Mouse (Mus musculus): ENCODE results near the gene Lrrc34. TPM values are rescaled to one million over a fixed set of nuclear protein-coding genes. Genes with fewer than 3 reads are reported as not detected.

The Lrrc34 gene
- polyA plus RNA-seq, 1 experiment from 2014 or later: 1.7 TPM

DNA sequence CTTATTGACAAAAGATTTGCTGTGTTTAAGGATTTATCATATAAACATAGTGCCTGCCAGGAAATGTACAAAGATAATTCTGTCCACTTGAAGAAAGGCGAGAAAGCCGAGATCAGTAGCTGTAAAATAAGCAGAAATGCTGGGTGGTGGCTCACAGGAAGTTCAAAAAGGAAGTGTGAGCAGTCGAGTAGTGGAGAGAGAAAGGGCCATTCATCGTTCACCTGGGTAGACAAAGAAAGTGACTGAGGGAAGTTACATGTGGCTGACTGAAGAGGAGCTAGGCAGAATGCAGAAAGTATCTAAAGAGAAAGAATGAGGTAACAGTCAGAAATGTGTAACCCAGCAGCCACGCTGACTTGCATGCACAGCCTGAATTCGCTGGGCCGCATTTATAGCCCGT lies 27.5 kb downstream of the Lrrc34 start:
- no peaks in the 10 kb centered on the region for H3K27me3 ChIP-seq (ENCODE audit: insufficient read depth, low read length)
- no peaks in the 10 kb centered on the region for H3K9me3 ChIP-seq (ENCODE audit: low read depth, low read length)
- WGBS: 61% methylated on average over 8 of the region's 8 CpGs
- no peak overlapping the region for H3K9ac ChIP-seq
- no peak overlapping the region for H3K4me3 ChIP-seq (ENCODE audit: low read depth, low read length)
- no peak for ATAC-seq (ENCODE audit: insufficient read depth)
- no peak for TF ChIP-seq CTCF (IDR thresholded peaks at IDR 0.05; ENCODE audit: low read depth)
- no peak overlapping the region for H3K4me2 ChIP-seq
- H3K27ac ChIP-seq (ENCODE audit: low read depth): no peak overlapping the region
- no peak for DNase-seq
- no peaks in the 10 kb centered on the region for H3K4me1 ChIP-seq (ENCODE audit: insufficient read depth)
- peaks cover 33% of the 10 kb centered on the region for H3K36me3 ChIP-seq (ENCODE audit: insufficient read depth)

DNA sequence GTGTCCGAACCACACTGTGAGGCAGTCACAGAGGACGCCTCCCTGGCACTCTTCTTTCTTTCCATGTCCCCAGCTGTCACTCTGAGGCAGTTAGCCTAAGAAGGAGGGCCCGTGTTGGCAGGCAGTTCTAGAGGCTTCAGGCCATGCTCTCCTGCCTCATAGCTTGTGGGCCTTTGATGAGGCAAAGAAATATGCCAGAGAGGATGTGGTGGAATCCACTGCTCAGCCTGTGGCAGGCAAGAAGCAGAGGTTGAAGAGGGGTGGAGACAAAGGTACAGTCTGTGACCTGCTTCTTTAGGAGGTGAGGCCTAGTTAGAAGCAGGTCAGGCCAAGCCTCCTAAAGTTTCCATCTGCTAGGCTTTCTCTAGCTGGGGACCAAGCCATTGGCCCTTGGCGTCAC lies 36.7 kb downstream of the Lrrc34 start:
- Histone ChIP-seq H3K4me1 (ENCODE audit: insufficient read depth) (no peaks in the 10 kb centered on the region), H3K9ac (no peak overlapping the region), H3K4me2 (no peak overlapping the region), H3K27me3 (ENCODE audit: insufficient read depth, low read length) (no peaks in the 10 kb centered on the region), H3K36me3 (ENCODE audit: insufficient read depth) (peaks cover 83% of the 10 kb centered on the region), H3K4me3 (ENCODE audit: low read depth, low read length) (no peak overlapping the region), H3K9me3 (ENCODE audit: low read depth, low read length) (no peaks in the 10 kb centered on the region), H3K27ac (ENCODE audit: low read depth) (no peak overlapping the region)
- no peak for DNase-seq
- no peak for ATAC-seq (ENCODE audit: insufficient read depth)
- WGBS: 89% methylated on average over 4 of the region's 4 CpGs
- no peak for TF ChIP-seq CTCF (IDR thresholded peaks at IDR 0.05; ENCODE audit: low read depth)

DNA sequence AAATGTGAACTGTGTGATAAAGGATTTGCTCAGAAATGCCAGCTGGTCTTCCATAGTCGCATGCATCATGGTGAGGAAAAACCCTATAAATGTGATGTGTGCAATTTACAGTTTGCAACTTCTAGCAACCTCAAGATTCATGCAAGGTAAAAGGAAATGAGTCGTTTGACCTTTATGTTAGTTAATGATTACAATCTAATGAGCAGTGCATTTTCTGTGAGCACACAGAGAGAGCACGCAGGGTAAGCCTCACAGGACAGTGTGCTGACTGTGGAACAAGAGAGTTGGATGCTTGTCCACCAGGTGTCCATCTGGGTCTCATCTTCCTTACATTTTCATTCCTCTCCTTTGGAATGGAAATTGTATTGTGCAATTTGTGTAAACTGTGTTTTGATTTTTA lies 38.7 kb downstream of the Lrrc34 start:
- WGBS: 80% methylated on average over 3 of the region's 3 CpGs
- Histone ChIP-seq H3K4me2 (no peak overlapping the region), H3K27ac (ENCODE audit: low read depth) (no peak overlapping the region), H3K9ac (no peak overlapping the region), H3K4me1 (ENCODE audit: insufficient read depth) (no peaks in the 10 kb centered on the region), H3K9me3 (ENCODE audit: low read depth, low read length) (no peaks in the 10 kb centered on the region), H3K27me3 (ENCODE audit: insufficient read depth, low read length) (no peaks in the 10 kb centered on the region), H3K36me3 (ENCODE audit: insufficient read depth) (peaks cover 80% of the 10 kb centered on the region), H3K4me3 (ENCODE audit: low read depth, low read length) (no peak overlapping the region)
- no peak for TF ChIP-seq CTCF (IDR thresholded peaks at IDR 0.05; ENCODE audit: low read depth)
- no peak for ATAC-seq (ENCODE audit: insufficient read depth)
- DNase-seq: no peak

DNA sequence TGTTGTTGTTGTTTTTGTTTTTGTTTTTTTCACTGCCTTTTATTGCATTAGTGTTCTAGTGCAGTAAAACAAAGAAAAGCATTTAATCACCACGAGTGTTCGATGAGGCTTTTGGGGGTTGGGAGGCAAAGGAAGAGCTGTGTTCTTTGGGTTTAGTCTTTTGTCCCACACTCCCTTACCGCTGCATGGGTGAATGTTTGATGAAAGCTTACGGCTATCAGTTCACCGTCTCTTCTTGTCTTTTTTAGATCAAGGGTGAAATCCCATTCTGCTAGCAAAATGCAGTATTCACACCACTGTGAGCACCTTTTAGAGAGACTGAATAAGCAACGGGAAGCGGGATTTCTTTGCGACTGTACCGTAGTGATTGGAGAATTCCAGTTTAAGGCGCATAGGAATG lies 44.4 kb downstream of the Lrrc34 start:
- H3K27me3 ChIP-seq (ENCODE audit: insufficient read depth, low read length): no peaks in the 10 kb centered on the region
- H3K4me3 ChIP-seq (ENCODE audit: low read depth, low read length): peak overlapping the region; percentile 91
- H3K9ac ChIP-seq: peak overlapping the region; percentile 85
- TF ChIP-seq CTCF (IDR thresholded peaks at IDR 0.05; ENCODE audit: low read depth): no peak
- H3K9me3 ChIP-seq (ENCODE audit: low read depth, low read length): no peaks in the 10 kb centered on the region
- no peak for ATAC-seq (ENCODE audit: insufficient read depth)
- H3K27ac ChIP-seq (ENCODE audit: low read depth): no peak overlapping the region
- peaks cover 34% of the 10 kb centered on the region for H3K36me3 ChIP-seq (ENCODE audit: insufficient read depth)
- peak overlapping the region; percentile 90 for H3K4me2 ChIP-seq
- DNase-seq: no peak
- peaks cover 5% of the 10 kb centered on the region for H3K4me1 ChIP-seq (ENCODE audit: insufficient read depth)
- 38% methylated on average over 10 of the region's 10 CpGs for WGBS

DNA sequence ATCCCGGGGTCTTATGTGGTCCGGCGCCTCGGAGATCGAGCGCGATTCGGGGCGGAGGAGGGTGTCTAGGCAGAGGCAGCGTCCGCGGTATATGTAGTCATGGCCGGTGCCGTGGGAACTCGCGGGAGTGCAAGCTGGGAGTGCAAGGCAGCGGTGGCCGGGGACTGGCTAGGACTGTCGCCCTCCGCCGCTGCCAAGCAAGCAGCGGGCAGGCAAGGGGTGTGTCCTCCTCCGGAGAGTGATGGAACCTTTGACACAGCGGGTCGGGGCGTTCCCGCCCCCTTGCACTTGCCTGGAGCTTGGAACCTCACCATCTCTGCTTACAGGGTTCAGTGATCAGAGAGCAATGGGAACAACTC lies 45.0 kb downstream of the Lrrc34 start:
- peak overlapping the region; percentile 96 for H3K27ac ChIP-seq (ENCODE audit: low read depth)
- ATAC-seq (ENCODE audit: insufficient read depth): peak; percentile 66
- TF ChIP-seq CTCF (IDR thresholded peaks at IDR 0.05; ENCODE audit: low read depth): no peak
- no peaks in the 10 kb centered on the region for H3K9me3 ChIP-seq (ENCODE audit: low read depth, low read length)
- peak overlapping the region; percentile 91 for H3K4me3 ChIP-seq (ENCODE audit: low read depth, low read length)
- H3K4me2 ChIP-seq: peak overlapping the region; percentile 90
- no peaks in the 10 kb centered on the region for H3K27me3 ChIP-seq (ENCODE audit: insufficient read depth, low read length)
- peak; percentile 69 for DNase-seq
- peaks cover 5% of the 10 kb centered on the region for H3K4me1 ChIP-seq (ENCODE audit: insufficient read depth)
- H3K36me3 ChIP-seq (ENCODE audit: insufficient read depth): peaks cover 29% of the 10 kb centered on the region
- 0% methylated on average over 27 of the region's 27 CpGs for WGBS
- peak overlapping the region; percentile 85 for H3K9ac ChIP-seq

DNA sequence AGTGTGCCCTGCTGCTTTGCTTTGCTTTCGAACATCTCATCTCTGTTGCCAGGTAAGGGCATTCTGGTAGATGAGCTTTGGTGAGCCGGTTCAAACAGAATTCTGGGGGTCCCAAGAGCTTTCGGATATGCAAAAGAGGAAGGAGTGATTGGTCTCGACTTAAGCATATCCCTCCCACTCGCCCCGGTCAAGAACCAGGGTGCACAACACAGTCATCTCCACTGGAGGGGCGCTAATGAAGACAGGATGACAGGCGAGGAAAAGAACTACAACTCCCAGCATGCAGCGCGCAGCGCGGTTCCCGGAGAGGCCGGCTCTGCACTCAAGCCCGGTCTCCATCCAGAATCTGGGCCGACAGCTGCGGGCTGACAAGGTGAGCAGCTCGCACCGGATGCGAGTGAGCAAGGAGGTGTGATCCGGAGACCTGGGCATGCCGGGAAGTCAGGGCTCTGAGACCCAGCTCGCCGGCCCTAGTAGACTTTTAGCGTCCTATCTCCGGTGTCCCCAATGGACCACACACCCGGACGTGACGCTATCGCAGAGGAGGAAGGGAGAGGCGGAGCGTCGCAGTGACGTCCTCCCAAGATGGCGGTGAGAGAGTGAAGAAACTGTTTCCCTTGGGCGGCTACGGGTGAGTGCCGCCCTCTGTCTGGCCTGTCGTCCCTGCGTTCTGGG lies 45.5 kb downstream of the Lrrc34 start, which contains the start of gene Mynn:
Gene Mynn (plus strand): TSS at position 1 of the 675 bp plus-strand sequence.
- no peaks in the 10 kb centered on the region for H3K27me3 ChIP-seq (ENCODE audit: insufficient read depth, low read length)
- H3K4me3 ChIP-seq (ENCODE audit: low read depth, low read length): peak within 1 kb of the TSS; percentile 91
- peak within 1 kb of the TSS; percentile 96 for H3K27ac ChIP-seq (ENCODE audit: low read depth)
- DNase-seq: peak; percentile 97
- H3K36me3 ChIP-seq (ENCODE audit: insufficient read depth): peaks cover 24% of the 10 kb centered on the region
- peak; percentile 95 for ATAC-seq (ENCODE audit: insufficient read depth)
- peak; percentile 71 for TF ChIP-seq CTCF (IDR thresholded peaks at IDR 0.05; ENCODE audit: low read depth)
- peaks cover 5% of the 10 kb centered on the region for H3K4me1 ChIP-seq (ENCODE audit: insufficient read depth)
- peak within 1 kb of the TSS; percentile 90 for H3K4me2 ChIP-seq
- H3K9me3 ChIP-seq (ENCODE audit: low read depth, low read length): no peaks in the 10 kb centered on the region
- WGBS: under 1% methylated on average over 40 of the region's 40 CpGs
- peak within 1 kb of the TSS; percentile 85 for H3K9ac ChIP-seq

DNA sequence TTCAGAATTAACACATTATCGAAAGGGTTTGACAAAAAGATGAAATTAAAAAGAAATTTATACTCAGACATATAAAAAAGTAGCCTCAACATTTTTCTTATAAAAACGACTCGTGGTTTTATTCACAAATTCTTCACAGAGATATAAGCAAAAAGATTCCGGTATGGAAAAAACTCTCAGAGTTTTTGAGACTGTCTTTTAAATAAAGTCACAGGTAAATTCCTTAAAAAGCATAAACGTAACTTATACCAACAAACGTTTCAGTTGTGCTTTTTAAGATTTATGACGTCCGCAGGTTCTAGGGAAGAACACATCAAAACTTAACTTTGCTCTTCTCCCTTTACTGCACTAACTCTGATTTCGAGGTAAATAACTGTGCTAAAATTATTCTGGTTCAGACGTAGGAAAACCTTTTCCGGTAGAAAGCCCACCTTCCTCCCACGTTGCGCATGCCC lies 46.0 kb downstream of the Lrrc34 start:
- H3K27me3 ChIP-seq (ENCODE audit: insufficient read depth, low read length): no peaks in the 10 kb centered on the region
- peak overlapping the region; percentile 91 for H3K4me3 ChIP-seq (ENCODE audit: low read depth, low read length)
- ATAC-seq (ENCODE audit: insufficient read depth) (no peak; the same call in 1 of the 2 replicates), DNase-seq (no peak)
- peaks cover 21% of the 10 kb centered on the region for H3K36me3 ChIP-seq (ENCODE audit: insufficient read depth)
- no peaks in the 10 kb centered on the region for H3K9me3 ChIP-seq (ENCODE audit: low read depth, low read length)
- H3K9ac ChIP-seq: peak overlapping the region; percentile 85; the same call in 1 of the 2 replicates
- H3K27ac ChIP-seq (ENCODE audit: low read depth): peak overlapping the region; percentile 96
- WGBS: under 1% methylated on average over 13 of the region's 13 CpGs
- H3K4me2 ChIP-seq: peak overlapping the region; percentile 90
- H3K4me1 ChIP-seq (ENCODE audit: insufficient read depth): peaks cover 5% of the 10 kb centered on the region
- TF ChIP-seq CTCF (IDR thresholded peaks at IDR 0.05; ENCODE audit: low read depth): no peak

Measured in lung, embryonic 14.5 days (tissue).